Mouse (Mus musculus) liver, embryonic 14.5 days (tissue): ENCODE data around the gene Nav2. TPM values are rescaled to one million over a fixed set of nuclear protein-coding genes. Genes with fewer than 3 reads are reported as not detected.

ENCODE experiments used
- ATAC-seq: fragments of 200-750 bp; cut with Nextera tagmentation; 2 replicates; pipeline ENCODE4 v1.8.0; 2017; ENCODE audit warnings: moderate number of reproducible peaks, mild to moderate bottlenecking, moderate library complexity; ENCODE audit not compliant: insufficient read depth
- DNase-seq, 3 experiments: peaks; one replicate each; pipeline ENCODE4 v3.0.0-alpha.2; 2012 to 2013; ENCODE audit warnings: low read depth in 3 of 3, low spot score in 3 of 3
- H3K27ac ChIP-seq: fragments of 300-500 bp; sonication (generic); 2 replicates; pipeline ENCODE4 v1.5.1; 2014; ENCODE audit warnings: moderate library complexity, mild to moderate bottlenecking, control low read depth, inconsistent platforms
- H3K27me3 ChIP-seq: fragments of 300-500 bp; sonication (generic); 2 replicates; pipeline ENCODE4 v1.6.1; 2014; ENCODE audit warnings: mild to moderate bottlenecking, low read length, moderate library complexity; ENCODE audit not compliant: control insufficient read depth, insufficient read depth
- H3K36me3 ChIP-seq: fragments of 300-500 bp; sonication (generic); replicated peaks from 2 replicates; pipeline ENCODE4 v1.6.1; 2014; ENCODE audit warnings: low read depth; ENCODE audit not compliant: control insufficient read depth, insufficient read depth
- H3K4me1 ChIP-seq, 2 experiments: fragments of 200-500 bp in 1 of 2; fragments of 300-500 bp in 1 of 2; sonication (generic) in 1 of 2; replicated peaks; 2 replicates each; pipeline ENCODE4 v1.6.1; 2012 to 2014; ENCODE audit warnings: antibody characterized with exemption in 1 of 2, inconsistent platforms in 1 of 2, low read length in 1 of 2; ENCODE audit not compliant: control insufficient read depth in 2 of 2, insufficient read depth in 2 of 2
- H3K4me2 ChIP-seq: fragments of 300-500 bp; sonication (generic); 2 replicates; pipeline ENCODE4 v1.6.1; 2014; ENCODE audit warnings: low read depth, mild to moderate bottlenecking, control low read depth, moderate library complexity
- H3K4me3 ChIP-seq, 2 experiments: fragments of 200-500 bp in 1 of 2; fragments of 300-500 bp in 1 of 2; sonication (generic) in 1 of 2; 2 replicates each; pipeline ENCODE4 v1.5.1; 2012 to 2014; ENCODE audit warnings: low read depth in 2 of 2, low read length in 2 of 2, mild to moderate bottlenecking in 2 of 2, control low read depth in 1 of 2, inconsistent platforms in 1 of 2, moderate library complexity in 1 of 2; ENCODE audit not compliant: insufficient read depth in 1 of 2
- H3K9ac ChIP-seq: fragments of 300-500 bp; sonication (generic); replicated peaks from 2 replicates; pipeline ENCODE4 v1.6.1; 2014; ENCODE audit warnings: mild to moderate bottlenecking, control low read depth, moderate library complexity
- H3K9me3 ChIP-seq: fragments of 300-500 bp; sonication (generic); 2 replicates; pipeline ENCODE4 v1.6.1; 2016; ENCODE audit warnings: low read length, mixed read lengths; ENCODE audit not compliant: control insufficient read depth
- CTCF ChIP-seq: IDR thresholded peaks from 2 replicates; pipeline ENCODE4 v1.5.1; 2016; ENCODE audit warnings: antibody characterized with exemption, low read depth, control low read depth
- EP300 ChIP-seq: IDR thresholded peaks from 2 replicates; pipeline ENCODE4 v1.6.1; 2016; ENCODE audit warnings: antibody characterized with exemption, low read depth
- WGBS: fragments of 180-500 bp; shearing (Covaris S2); extraction: QIAGEN DNeasy Blood & Tissue Kit; methylation state at CpG from one replicate; pipeline ENCODE4 v1.1.7; 2014; ENCODE audit not compliant: insufficient replicate concordance; 5-methylcytosine and 5-hydroxymethylcytosine counted together
- polyA plus RNA-seq, 2 experiments: library from polyadenylated mRNA; depleted of rRNA in 1 of 2; stranded (reverse) in 1 of 2; unstranded in 1 of 2; fragments of >200 nt; fragmentation: Nextera tagmentation in 1 of 2; extraction: Ambion mirVana in 1 of 2; gene quantifications; 2 replicates each; pipeline versions ENCODE4 v1.2.1 to v1.2.3; 2012 to 2014

Nav2 gene
- polyA plus RNA-seq (2012; rRNA removed) (1.3 and 1.5 TPM in 2 replicates), polyA plus RNA-seq (2014; fragmentation: Nextera tagmentation; extraction: Ambion mirVana) (1.6 and 2.0 TPM in 2 replicates)

DNA sequence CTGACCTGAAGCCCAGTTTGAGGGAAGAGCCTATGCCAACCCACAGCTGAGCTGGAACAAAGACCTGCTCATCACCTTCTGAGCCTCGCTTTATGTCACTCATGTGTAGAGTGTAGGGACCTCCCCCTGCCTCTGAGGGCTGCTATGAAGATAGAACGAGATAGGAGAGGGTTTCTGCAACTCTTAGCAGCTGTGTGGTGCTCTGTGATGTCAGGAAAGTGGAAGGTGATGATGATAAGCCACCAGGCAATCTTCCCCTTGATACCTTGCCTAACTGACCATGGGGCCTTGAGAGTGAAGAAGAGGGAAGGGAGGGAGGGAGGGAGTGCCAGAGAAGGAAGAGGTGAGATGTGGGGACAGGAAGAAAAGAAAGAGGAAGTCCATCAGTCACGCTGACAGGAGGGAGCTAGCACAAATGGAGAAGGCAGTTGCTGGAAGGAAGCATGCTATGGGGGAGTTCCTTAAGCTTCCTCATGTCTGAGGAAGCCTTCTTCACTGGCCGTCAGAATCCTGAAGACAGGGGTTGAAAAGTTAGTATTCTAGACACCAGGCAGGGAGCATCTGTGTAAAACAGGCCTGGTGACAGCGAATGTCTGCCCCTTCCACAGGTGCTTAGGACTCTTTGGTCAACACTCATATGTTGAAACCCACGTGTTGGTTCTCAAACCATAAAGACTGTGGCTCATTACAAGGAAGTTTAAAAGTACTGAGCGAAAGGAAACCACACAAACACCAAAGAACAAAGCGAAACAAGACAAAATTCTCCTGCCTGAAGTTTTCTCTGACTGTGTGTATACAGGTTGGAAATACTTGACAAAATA is at the start of gene Nav2:
TSS of gene Nav2 (plus strand) at position 196 of the 821 bp plus-strand sequence.
- WGBS = 12% methylated on average over 8 of the region's 8 CpGs
- Histone ChIP-seq H3K27ac (no peak within 1 kb of the TSS), H3K4me2 (no peak within 1 kb of the TSS), H3K4me1 (peaks cover 3 to 9% of the 10 kb centered on the region in 2 experiments; a peak in 3 of 4 replicates), H3K4me3 (no peak within 1 kb of the TSS), H3K9ac (no peak within 1 kb of the TSS), H3K9me3 (no peaks in the 10 kb centered on the region), H3K27me3 (no peaks in the 10 kb centered on the region), H3K36me3 (no peaks in the 10 kb centered on the region)
- peak in 2 of 3 experiments; percentile 0 to 4 for DNase-seq
- peak; percentile 41; the same call in 1 of the 2 replicates for ATAC-seq
- TF ChIP-seq EP300 (no peak), CTCF (no peak)

- Histone ChIP-seq H3K36me3 (no peaks in the 10 kb centered on the region; the same call in 1 of the 2 replicates), H3K4me1 (peaks cover 0 to 6% of the 10 kb centered on the region in 2 experiments; a peak in 3 of 4 replicates), H3K27ac (no peak overlapping the region), H3K4me2 (no peak overlapping the region), H3K9ac (no peak overlapping the region), H3K27me3 (no peaks in the 10 kb centered on the region), H3K4me3 (no peak overlapping the region), H3K9me3 (no peaks in the 10 kb centered on the region)
- TF ChIP-seq EP300 (no peak), CTCF (no peak)
- DNase-seq = no peak
- no peak for ATAC-seq
- 16% methylated on average over 4 of the region's 4 CpGs for WGBS
Observed at GRCm38 (mm10) chr7:48859362-48859761, 49.2 kb upstream of the Nav2 start.

DNA sequence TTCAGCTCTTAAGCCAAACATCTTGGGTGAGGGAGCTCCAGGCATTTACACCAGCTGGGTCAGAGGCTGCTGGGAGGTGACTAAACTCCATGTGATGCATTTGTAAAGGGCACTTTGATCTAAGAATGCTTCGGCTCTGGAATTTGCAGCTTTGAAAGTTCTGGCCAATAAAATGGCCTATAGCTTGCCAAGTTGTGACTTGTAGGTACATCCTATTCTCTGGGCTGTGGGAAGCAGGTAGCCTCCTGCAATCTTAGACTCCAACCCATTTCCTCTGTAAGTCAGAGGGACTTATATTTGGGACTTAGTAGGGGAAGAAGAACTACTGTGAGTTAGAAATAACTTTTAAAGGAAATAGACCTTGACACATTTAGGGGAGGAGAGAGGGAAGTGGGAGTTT is 47.6 kb upstream of the Nav2 start:
- WGBS = 44% methylated on average over 1 of the region's 1 CpGs
- ATAC-seq = no peak
- TF ChIP-seq EP300 = no peak
- no peak for TF ChIP-seq CTCF
- H3K27me3 ChIP-seq = no peaks in the 10 kb centered on the region
- H3K9me3 ChIP-seq = no peaks in the 10 kb centered on the region
- DNase-seq = no peak
- H3K9ac ChIP-seq = no peak overlapping the region
- H3K4me3 ChIP-seq = no peak overlapping the region
- H3K36me3 ChIP-seq = peaks cover 12% of the 10 kb centered on the region
- H3K4me1 ChIP-seq = peaks cover 0 to 10% of the 10 kb centered on the region in 2 experiments; a peak in 3 of 4 replicates
- no peak overlapping the region for H3K27ac ChIP-seq
- H3K4me2 ChIP-seq = no peak overlapping the region

DNA sequence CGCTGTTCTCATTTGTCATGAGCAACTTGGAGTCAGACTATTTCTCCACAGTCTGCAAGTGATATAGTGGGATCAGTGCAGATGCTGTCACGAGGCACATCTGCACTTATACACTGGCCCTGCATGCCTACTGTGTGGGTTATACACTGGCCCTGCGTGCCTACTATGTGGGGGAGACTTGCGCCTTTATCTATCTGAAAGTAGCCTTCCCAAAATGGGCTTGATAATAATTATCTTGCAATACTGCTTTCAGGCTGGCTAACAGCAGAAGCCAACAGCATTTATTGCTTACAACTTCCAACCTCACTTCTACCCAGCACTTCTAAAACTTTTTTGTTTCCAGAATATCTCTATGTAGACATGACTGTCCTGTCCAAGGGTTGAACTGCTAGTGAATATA is 46.7 kb upstream of the Nav2 start:
- no peak overlapping the region for H3K4me3 ChIP-seq
- peaks cover 0 to 10% of the 10 kb centered on the region in 2 experiments; a peak in 3 of 4 replicates for H3K4me1 ChIP-seq
- no peaks in the 10 kb centered on the region for H3K9me3 ChIP-seq
- 48% methylated on average over 4 of the region's 4 CpGs for WGBS
- DNase-seq (no peak), ATAC-seq (no peak)
- no peak overlapping the region for H3K27ac ChIP-seq
- no peak overlapping the region for H3K4me2 ChIP-seq
- H3K27me3 ChIP-seq = no peaks in the 10 kb centered on the region
- TF ChIP-seq EP300 (no peak), CTCF (no peak)
- H3K9ac ChIP-seq = no peak overlapping the region
- H3K36me3 ChIP-seq = peaks cover 20% of the 10 kb centered on the region

DNA sequence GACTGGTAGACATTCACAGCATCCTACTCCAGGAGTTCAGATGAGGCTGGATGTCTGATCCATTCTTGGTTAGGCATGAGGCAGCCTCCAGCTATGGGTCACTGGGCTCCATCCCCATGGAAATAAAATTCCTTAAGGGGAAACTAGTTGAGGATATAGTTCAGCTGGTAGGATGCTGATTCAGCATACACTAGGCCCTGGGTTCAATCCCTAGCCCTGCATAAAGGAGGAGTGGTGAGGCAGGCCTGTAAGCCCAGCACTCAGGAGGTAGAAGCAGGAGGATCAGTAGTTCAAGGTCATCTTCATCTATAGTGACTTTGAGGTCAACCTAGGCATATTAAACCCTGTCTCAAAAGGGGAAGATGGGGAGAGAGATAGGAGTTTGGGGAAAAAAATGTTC is 44.3 kb upstream of the Nav2 start:
- DNase-seq = no peak
- Histone ChIP-seq H3K4me1 (peaks cover 0 to 8% of the 10 kb centered on the region in 2 experiments; a peak in 3 of 4 replicates), H3K27ac (no peak overlapping the region), H3K4me2 (no peak overlapping the region), H3K36me3 (peaks cover 44% of the 10 kb centered on the region), H3K9ac (no peak overlapping the region), H3K27me3 (no peaks in the 10 kb centered on the region), H3K4me3 (no peak overlapping the region), H3K9me3 (no peaks in the 10 kb centered on the region)
- 0 out of 2 replicates have a peak, but pooled peaks have one; percentile 11 for ATAC-seq
- TF ChIP-seq CTCF (no peak), EP300 (no peak)
